Mouse (Mus musculus): ENCODE data around the gene Gm5244. TPM values are rescaled to one million over a fixed set of nuclear protein-coding genes. Genes with fewer than 3 reads are reported as not detected.

Gm5244 gene
- total RNA-seq (2023) = 4.7 to 8.5 TPM (median 5.0 TPM) in 4 replicates

DNA sequence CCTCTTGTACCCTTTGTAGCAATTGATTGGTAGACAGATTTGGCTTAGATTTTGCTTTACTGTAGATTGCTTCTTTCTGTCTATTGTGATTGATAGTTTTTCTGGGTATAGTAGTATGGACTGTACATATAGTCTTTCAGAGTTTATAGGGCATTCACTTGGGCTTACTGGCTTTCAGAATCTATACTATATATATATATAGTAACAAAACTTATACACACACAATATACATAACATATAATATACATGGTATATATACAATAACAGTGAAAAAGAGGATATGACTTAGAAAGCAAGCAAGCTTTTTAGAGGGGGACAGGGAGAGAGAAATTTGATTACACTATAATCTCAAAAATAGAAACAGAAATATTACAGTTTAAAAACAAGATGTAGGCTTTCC, at the start of gene Gm5244:
Gm5244 (plus strand) TSS at position 301 of the 400 bp plus-strand sequence.

DNA sequence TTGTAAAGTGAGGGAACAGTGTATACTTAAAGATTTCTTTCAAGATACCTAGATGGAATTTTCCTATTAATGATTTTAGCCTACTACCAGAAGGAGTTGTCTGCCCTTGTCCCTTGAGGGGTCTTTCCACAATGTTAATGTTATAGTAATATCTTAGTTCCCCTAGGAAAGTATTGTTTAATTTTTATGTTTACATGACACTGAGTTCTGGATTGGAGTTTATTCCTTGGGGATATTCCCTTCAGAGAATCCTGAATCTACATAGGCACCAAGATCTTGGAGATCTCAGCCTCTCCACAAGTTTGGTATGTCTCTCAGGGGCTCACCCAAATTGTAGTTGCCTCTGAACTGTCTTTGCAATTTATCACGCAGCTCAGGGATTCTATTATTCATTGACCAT, 10.5 kb downstream of the Gm5244 start, which contains the start of gene Olfr1444:
Olfr1444 (plus strand) TSS at position 301 of the 400 bp plus-strand sequence.

GRCm38 (mm10) chr19:12883555-12883954, 37.1 kb downstream of the Gm5244 start, which contains the start of gene Olfr1445:
TSS of gene Olfr1445 (plus strand) at chr19:12883855.

GRCm38 (mm10) chr19:12893424-12893823, 46.9 kb downstream of the Gm5244 start, which contains the start of gene Olfr1446:
TSS of gene Olfr1446 (minus strand) at chr19:12893524.

Other genes starting within 250 kb of the Gm5244 start
- 0.25 TPM in 1 of 4 replicates, not detected in the others for gene Gm4952, start 246.7 kb upstream of the Gm5244 start, total RNA-seq (2023)
- gene Glyat, start 213.4 kb upstream of the Gm5244 start, total RNA-seq (2023) = not detected in 4 replicates
- not detected in 4 replicates for gene Olfr1442, start 176.2 kb upstream of the Gm5244 start, total RNA-seq (2023)
- gene Olfr1443, start 168.6 kb upstream of the Gm5244 start, total RNA-seq (2023) = not detected in 4 replicates
- not detected in 4 replicates for gene Keg1, start 150.9 kb upstream of the Gm5244 start, total RNA-seq (2023)
- 3.8 to 4.3 TPM (median 4.0 TPM) in 4 replicates for gene Cntf, start 81.0 kb upstream of the Gm5244 start, total RNA-seq (2023)
- 87.5 to 91.2 TPM (median 89.4 TPM) in 4 replicates for gene Zfp91, start 50.6 kb upstream of the Gm5244 start, total RNA-seq (2023)
- 67.4 to 83.0 TPM (median 75.6 TPM) in 4 replicates for gene Lpxn, start 50.5 kb upstream of the Gm5244 start, total RNA-seq (2023)
- gene Olfr1444, start 10.6 kb downstream of the Gm5244 start, total RNA-seq (2023) = 1.0 to 1.8 TPM (median 1.3 TPM) in 4 replicates
- gene Olfr1445, start 37.2 kb downstream of the Gm5244 start, total RNA-seq (2023) = not detected in 4 replicates
- gene Olfr1446, start 46.8 kb downstream of the Gm5244 start, total RNA-seq (2023) = not detected in 4 replicates
- not detected in 4 replicates for gene Olfr1447, start 57.1 kb downstream of the Gm5244 start, total RNA-seq (2023)
- gene Olfr1448, start 77.7 kb downstream of the Gm5244 start, total RNA-seq (2023) = not detected in 4 replicates
- gene Olfr1449, start 84.2 kb downstream of the Gm5244 start, total RNA-seq (2023) = not detected in 4 replicates
- gene Olfr1450, start 103.6 kb downstream of the Gm5244 start, total RNA-seq (2023) = not detected in 4 replicates
- not detected in 4 replicates for gene Olfr1451, start 148.3 kb downstream of the Gm5244 start, total RNA-seq (2023)
- gene Olfr1453, start 181.6 kb downstream of the Gm5244 start, total RNA-seq (2023) = not detected in 4 replicates
- gene Olfr1454, start 213.9 kb downstream of the Gm5244 start, total RNA-seq (2023) = not detected in 4 replicates